Mouse (Mus musculus): ENCODE results near the gene Ripk4.

- no peak for TF ChIP-seq CTCF (IDR thresholded peaks at IDR 0.05; ENCODE audit: low read depth)
- no peak for TF ChIP-seq EP300 (IDR thresholded peaks at IDR 0.05; ENCODE audit: low read depth)
Observed at GRCm38 (mm10) chr16:97797950-97798869, 34.6 kb upstream of the Ripk4 start.
